Mouse (Mus musculus): ENCODE measurements around the gene Slc15a4. TPM values are rescaled to one million over a fixed set of nuclear protein-coding genes. Genes with fewer than 3 reads are reported as not detected.
A peak's percentile ranks its signal among the peaks of the same experiment; 100 is the strongest.

Slc15a4 gene
- total and polyA plus RNA-seq, 3 experiments, result 31.7 to 35.5 TPM; not detected in 1

GRCm38 (mm10) chr5:127592406-127592805, 40.3 kb downstream of the Slc15a4 start:
- no peak overlapping the region for H3K27ac ChIP-seq (ENCODE audit: control insufficient read depth, low read depth, low read length)
- H3K36me3 ChIP-seq (ENCODE audit: control insufficient read depth in 1 of 2, insufficient read depth in 2 of 2, low read length in 2 of 2), result no peaks in the 10 kb centered on the region
- no peaks in the 10 kb centered on the region for H3K4me1 ChIP-seq (ENCODE audit: control insufficient read depth in 1 of 2, insufficient read depth in 2 of 2, low read length in 2 of 2)

GRCm38 (mm10) chr5:127587854-127588253, 44.8 kb downstream of the Slc15a4 start:
- Histone ChIP-seq H3K9me3 (replicated peaks; ENCODE audit: insufficient read depth, low read length) (no peaks in the 10 kb centered on the region), H3K36me3 (ENCODE audit: control insufficient read depth in 1 of 2, insufficient read depth in 2 of 2, low read length in 2 of 2) (no peaks in the 10 kb centered on the region), H3K4me1 (ENCODE audit: control insufficient read depth in 1 of 2, insufficient read depth in 2 of 2, low read length in 2 of 2) (no peaks in the 10 kb centered on the region), H3K9ac (ENCODE audit: control insufficient read depth, low read depth, low read length, poor library complexity, severe bottlenecking) (no peak overlapping the region), H3K4me3 (ENCODE audit: control insufficient read depth in 1 of 2, insufficient read depth in 1 of 2, low read depth in 2 of 2, low read length in 2 of 2) (no peak overlapping the region), H3K27me3 (ENCODE audit: control insufficient read depth in 1 of 2, insufficient read depth in 2 of 2, low read length in 2 of 2) (no peaks in the 10 kb centered on the region), H3K79me2 (ENCODE audit: control insufficient read depth, insufficient read depth, low read length, poor library complexity) (no peaks in the 10 kb centered on the region), H3K27ac (ENCODE audit: control insufficient read depth, low read depth, low read length) (no peak overlapping the region)
- TF ChIP-seq MAZ (IDR thresholded peaks at IDR 0.05; ENCODE audit: low read depth, low read length) (no peak), SMC3 (IDR thresholded peaks at IDR 0.05; ENCODE audit: low read depth, low read length) (peak; percentile 33), CHD1 (IDR thresholded peaks at IDR 0.05; ENCODE audit: low read depth, low read length) (no peak), RAD21 (IDR thresholded peaks at IDR 0.05; ENCODE audit: low read depth, low read length) (peak; percentile 25), HCFC1 (IDR thresholded peaks at IDR 0.05; ENCODE audit: low read depth, low read length) (no peak), ZNF384 (IDR thresholded peaks at IDR 0.05; ENCODE audit: low read depth, low read length) (no peak), MAX (IDR thresholded peaks at IDR 0.05; ENCODE audit: low read length) (no peak), SIN3A (IDR thresholded peaks at IDR 0.05; ENCODE audit: low read length) (no peak), CTCF (IDR thresholded peaks at IDR 0.05 in 2 of 3, conservative IDR thresholded peaks at IDR 0.05 in 1 of 3; ENCODE audit: control insufficient read depth in 1 of 3, insufficient read depth in 1 of 3, low read depth in 2 of 3, low read length in 3 of 3, poor library complexity in 1 of 3, severe bottlenecking in 1 of 3) (peak in 2 of 3 experiments; percentile 10 to 26; a peak in 2 of 6 replicates)
- DNase-seq (ENCODE audit: low read depth, low spot score), result peak; percentile 34

More at GRCm38 (mm10) chr5:127592406-127592805, 40.3 kb downstream of the Slc15a4 start:
- H3K4me3 ChIP-seq (ENCODE audit: control insufficient read depth in 1 of 2, insufficient read depth in 1 of 2, low read depth in 2 of 2, low read length in 2 of 2), result no peak overlapping the region
- no peaks in the 10 kb centered on the region for H3K79me2 ChIP-seq (ENCODE audit: control insufficient read depth, insufficient read depth, low read length, poor library complexity)
- H3K9me3 ChIP-seq (replicated peaks; ENCODE audit: insufficient read depth, low read length), result no peaks in the 10 kb centered on the region
- H3K9ac ChIP-seq (ENCODE audit: control insufficient read depth, low read depth, low read length, poor library complexity, severe bottlenecking), result no peak overlapping the region
- no peaks in the 10 kb centered on the region for H3K27me3 ChIP-seq (ENCODE audit: control insufficient read depth in 1 of 2, insufficient read depth in 2 of 2, low read length in 2 of 2)
- DNase-seq (ENCODE audit: low read depth, low spot score), result no peak
- TF ChIP-seq NELFE (IDR thresholded peaks at IDR 0.05; ENCODE audit: low read depth, low read length), result no peak
- no peak for TF ChIP-seq CHD1 (IDR thresholded peaks at IDR 0.05; ENCODE audit: low read depth, low read length)
- no peak for TF ChIP-seq USF2 (IDR thresholded peaks at IDR 0.05; ENCODE audit: borderline replicate concordance in 1 of 2, insufficient read depth in 1 of 2, low read depth in 1 of 2, low read length in 2 of 2)
- no peak for TF ChIP-seq SIN3A (IDR thresholded peaks at IDR 0.05; ENCODE audit: low read length)
- TF ChIP-seq ZMIZ1 (IDR thresholded peaks at IDR 0.05; ENCODE audit: low read depth, low read length), result no peak

DNA sequence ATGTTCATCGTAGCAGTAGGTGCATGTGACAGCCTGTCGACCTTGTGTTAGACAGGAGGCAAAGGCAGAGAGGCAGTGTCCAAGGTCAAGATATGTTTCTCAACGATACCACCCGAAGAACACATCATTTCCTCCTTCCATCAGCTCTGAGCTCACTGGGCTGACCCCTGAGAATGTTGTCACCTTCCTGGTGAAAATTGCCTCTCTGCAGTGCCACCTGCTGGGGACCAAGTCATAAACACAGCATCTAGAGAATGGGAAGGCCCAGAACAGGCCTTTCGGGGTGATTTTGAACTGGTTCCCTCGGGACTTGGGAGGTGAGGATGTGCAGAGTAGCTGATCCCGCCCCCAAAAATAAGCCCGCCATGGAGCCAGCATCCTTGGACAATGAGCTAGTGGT, 49.0 kb downstream of the Slc15a4 start:
- Histone ChIP-seq H3K27me3 (ENCODE audit: control insufficient read depth in 1 of 2, insufficient read depth in 2 of 2, low read length in 2 of 2) (no peaks in the 10 kb centered on the region), H3K27ac (ENCODE audit: control insufficient read depth, low read depth, low read length) (no peak overlapping the region), H3K4me1 (ENCODE audit: control insufficient read depth in 1 of 2, insufficient read depth in 2 of 2, low read length in 2 of 2) (no peaks in the 10 kb centered on the region), H3K79me2 (ENCODE audit: control insufficient read depth, insufficient read depth, low read length, poor library complexity) (no peaks in the 10 kb centered on the region), H3K9ac (ENCODE audit: control insufficient read depth, low read depth, low read length, poor library complexity, severe bottlenecking) (no peak overlapping the region), H3K4me3 (ENCODE audit: control insufficient read depth in 1 of 2, insufficient read depth in 1 of 2, low read depth in 2 of 2, low read length in 2 of 2) (no peak overlapping the region), H3K9me3 (replicated peaks; ENCODE audit: insufficient read depth, low read length) (no peaks in the 10 kb centered on the region), H3K36me3 (ENCODE audit: control insufficient read depth in 1 of 2, insufficient read depth in 2 of 2, low read length in 2 of 2) (no peaks in the 10 kb centered on the region)
- no peak for TF ChIP-seq USF2 (IDR thresholded peaks at IDR 0.05; ENCODE audit: borderline replicate concordance in 1 of 2, insufficient read depth in 1 of 2, low read depth in 1 of 2, low read length in 2 of 2)
- 0 out of 6 replicates have a peak, but pooled peaks of 1 of the 3 experiments have one; percentile 12 for TF ChIP-seq CTCF (IDR thresholded peaks at IDR 0.05 in 2 of 3, conservative IDR thresholded peaks at IDR 0.05 in 1 of 3; ENCODE audit: control insufficient read depth in 1 of 3, insufficient read depth in 1 of 3, low read depth in 2 of 3, low read length in 3 of 3, poor library complexity in 1 of 3, severe bottlenecking in 1 of 3)
- no peak for DNase-seq (ENCODE audit: low read depth, low spot score)

All from MEL (cell line).